Mouse (Mus musculus) hindbrain, postnatal 0 days (tissue): ENCODE measurements around the gene Sez6l2. TPM values are rescaled to one million over a fixed set of nuclear protein-coding genes. Genes with fewer than 3 reads are reported as not detected.

Experiments
- ATAC-seq: fragments of 200-750 bp; cut with Nextera tagmentation; 2 replicates; pipeline ENCODE4 v1.8.0; 2017; ENCODE audit warnings: mild to moderate bottlenecking, moderate TSS enrichment, moderate library complexity
- DNase-seq: peaks from one replicate; pipeline ENCODE4 v3.0.0-alpha.2; 2015; ENCODE audit warnings: low spot score
- H3K27ac ChIP-seq: fragments of 300-500 bp; sonication (generic); 2 replicates; pipeline ENCODE4 v1.5.1; 2014; ENCODE audit warnings: mild to moderate bottlenecking
- H3K27me3 ChIP-seq: fragments of 300-500 bp; sonication (generic); 2 replicates; pipeline ENCODE4 v1.6.1; 2014; ENCODE audit warnings: low read length, mixed read lengths; ENCODE audit not compliant: insufficient read depth
- H3K36me3 ChIP-seq: fragments of 300-500 bp; sonication (generic); 2 replicates; pipeline ENCODE4 v1.6.1; 2014; ENCODE audit warnings: low read length, mixed read lengths; ENCODE audit not compliant: insufficient read depth
- H3K4me1 ChIP-seq: fragments of 300-500 bp; sonication (generic); 2 replicates; pipeline ENCODE4 v1.6.1; 2014; ENCODE audit warnings: antibody characterized with exemption, low read length, mixed read lengths; ENCODE audit not compliant: insufficient read depth
- H3K4me2 ChIP-seq: fragments of 300-500 bp; sonication (generic); 2 replicates; pipeline ENCODE4 v1.6.1; 2014; ENCODE audit warnings: low read depth, mild to moderate bottlenecking, low read length, moderate library complexity, mixed read lengths
- H3K4me3 ChIP-seq: fragments of 300-500 bp; sonication (generic); 2 replicates; pipeline ENCODE4 v1.5.1; 2014; ENCODE audit warnings: low read length
- H3K9ac ChIP-seq: fragments of 300-500 bp; sonication (generic); replicated peaks from 2 replicates; pipeline ENCODE4 v1.6.1; 2014; ENCODE audit warnings: mild to moderate bottlenecking, low read length, moderate library complexity, mixed read lengths
- H3K9me3 ChIP-seq: fragments of 300-500 bp; sonication (generic); 2 replicates; pipeline ENCODE4 v1.6.1; 2016; ENCODE audit warnings: low read length, mixed read lengths
- CTCF ChIP-seq: IDR thresholded peaks from 2 replicates; pipeline ENCODE4 v1.5.1; 2016; ENCODE audit warnings: antibody characterized with exemption, control low read depth, low read depth
- WGBS: fragments of 180-500 bp; shearing (Covaris S2); extraction: QIAGEN DNeasy Blood & Tissue Kit; methylation state at CpG from one replicate; pipeline ENCODE4 v1.1.7; 2014; 5-methylcytosine and 5-hydroxymethylcytosine counted together
- polyA plus RNA-seq: library from polyadenylated mRNA; unstranded; fragments of >200 nt; fragmentation: Nextera tagmentation; extraction: Ambion mirVana; gene quantifications from 2 replicates; pipeline ENCODE4 v1.2.1, GENCODE M21; 2015
- total RNA-seq: library from RNA; depleted of rRNA; stranded (reverse); fragments of >200 nt; gene quantifications from 2 replicates; pipeline ENCODE4 v1.2.3, GENCODE M21; 2014

Sez6l2 gene
- total and polyA plus RNA-seq, 2 experiments from 2014 or later: 66.5 to 253 TPM

- H3K4me2 ChIP-seq: peak overlapping the region; percentile 85
- peak overlapping the region; percentile 96 for H3K27ac ChIP-seq
- H3K27me3 ChIP-seq: no peaks in the 10 kb centered on the region
- TF ChIP-seq CTCF: no peak
- peaks cover 35% of the 10 kb centered on the region for H3K4me1 ChIP-seq
- WGBS: 0% methylated on average over 22 of the region's 22 CpGs
- H3K4me3 ChIP-seq: peak overlapping the region; percentile 63
- H3K36me3 ChIP-seq: peaks cover 16% of the 10 kb centered on the region
- H3K9me3 ChIP-seq: no peaks in the 10 kb centered on the region
- DNase-seq (peak; percentile 66), ATAC-seq (peak; percentile 37; the same call in 1 of the 2 replicates)
- H3K9ac ChIP-seq: peak overlapping the region; percentile 91
Measured at GRCm38 (mm10) chr7:127016486-127016938, 66.1 kb downstream of the Sez6l2 start.

GRCm38 (mm10) chr7:127016971-127017949, 66.9 kb downstream of the Sez6l2 start, which contains the start of gene Pagr1a:
Gene Pagr1a (minus strand): TSS chr7:127017352.
- WGBS: 2% methylated on average over 39 of the region's 39 CpGs
- Histone ChIP-seq H3K36me3 (peaks cover 20% of the 10 kb centered on the region), H3K4me3 (peak within 1 kb of the TSS; percentile 63), H3K9ac (peak within 1 kb of the TSS; percentile 91), H3K27me3 (no peaks in the 10 kb centered on the region), H3K4me2 (peak within 1 kb of the TSS; percentile 85), H3K9me3 (no peaks in the 10 kb centered on the region), H3K4me1 (peaks cover 37% of the 10 kb centered on the region), H3K27ac (peak within 1 kb of the TSS; percentile 96)
- TF ChIP-seq CTCF: peak; percentile 90
- ATAC-seq: peak; percentile 86
- peak; percentile 100 for DNase-seq

- Histone ChIP-seq H3K36me3 (peaks cover 25% of the 10 kb centered on the region), H3K27me3 (no peaks in the 10 kb centered on the region), H3K9me3 (no peaks in the 10 kb centered on the region), H3K4me2 (peak overlapping the region; percentile 85), H3K4me3 (peak overlapping the region; percentile 6; the same call in 1 of the 2 replicates), H3K4me1 (peaks cover 37% of the 10 kb centered on the region), H3K27ac (peak overlapping the region; percentile 42; the same call in 1 of the 2 replicates), H3K9ac (peak overlapping the region; percentile 30)
- ATAC-seq: no peak
- DNase-seq: no peak
- 51% methylated on average over 6 of the region's 6 CpGs for WGBS
- TF ChIP-seq CTCF: no peak
Measured at GRCm38 (mm10) chr7:127017950-127018345, 67.6 kb downstream of the Sez6l2 start.

GRCm38 (mm10) chr7:127018416-127019305, 68.3 kb downstream of the Sez6l2 start:
- H3K9ac ChIP-seq: peak overlapping the region; percentile 25; the same call in 1 of the 2 replicates
- no peak overlapping the region for H3K4me3 ChIP-seq
- TF ChIP-seq CTCF: no peak
- ATAC-seq (no peak), DNase-seq (no peak)
- peak overlapping the region; percentile 85 for H3K4me2 ChIP-seq
- no peaks in the 10 kb centered on the region for H3K9me3 ChIP-seq
- peaks cover 42% of the 10 kb centered on the region for H3K4me1 ChIP-seq
- 78% methylated on average over 15 of the region's 15 CpGs for WGBS
- H3K36me3 ChIP-seq: peaks cover 26% of the 10 kb centered on the region
- H3K27me3 ChIP-seq: no peaks in the 10 kb centered on the region
- peak overlapping the region; percentile 42; the same call in 1 of the 2 replicates for H3K27ac ChIP-seq

GRCm38 (mm10) chr7:127019306-127019960, 69.1 kb downstream of the Sez6l2 start:
- Histone ChIP-seq H3K4me2 (peak overlapping the region; percentile 85), H3K27ac (peak overlapping the region; percentile 86; the same call in 1 of the 2 replicates), H3K4me3 (peak overlapping the region; percentile 59), H3K4me1 (peaks cover 50% of the 10 kb centered on the region), H3K36me3 (peaks cover 26% of the 10 kb centered on the region), H3K27me3 (no peaks in the 10 kb centered on the region), H3K9ac (peak overlapping the region; percentile 81; the same call in 1 of the 2 replicates), H3K9me3 (no peaks in the 10 kb centered on the region)
- DNase-seq (no peak), ATAC-seq (no peak)
- no peak for TF ChIP-seq CTCF
- WGBS: 74% methylated on average over 14 of the region's 14 CpGs
